Mouse (Mus musculus) heart, embryonic 10.5 days (tissue): ENCODE data around the gene Ncbp3. TPM values are rescaled to one million over a fixed set of nuclear protein-coding genes. Genes with fewer than 3 reads are reported as not detected.
"Not testable (repeated sequence)": the region's sequence is repeated elsewhere in the genome, so short reads cannot be mapped to it uniquely, and the experiment has no call there.

Experiments used
- DNase-seq: peaks from one replicate; pipeline ENCODE4 v3.0.0-alpha.2; 2017; ENCODE audit warnings: low spot score
- H3K27ac ChIP-seq: fragments of 300-500 bp; sonication (generic); 2 replicates; pipeline ENCODE4 v1.5.1; 2016; ENCODE audit warnings: mild to moderate bottlenecking
- H3K27me3 ChIP-seq: fragments of 300-500 bp; sonication (generic); 2 replicates; pipeline ENCODE4 v1.6.1; 2016; ENCODE audit warnings: mild to moderate bottlenecking; ENCODE audit not compliant: poor library complexity, insufficient read depth, severe bottlenecking
- H3K36me3 ChIP-seq: fragments of 300-500 bp; sonication (generic); 2 replicates; pipeline ENCODE4 v1.6.1; 2016; ENCODE audit warnings: mild to moderate bottlenecking, moderate library complexity
- H3K4me1 ChIP-seq: fragments of 300-500 bp; sonication (generic); 2 replicates; pipeline ENCODE4 v1.6.1; 2016; ENCODE audit warnings: mild to moderate bottlenecking
- H3K4me3 ChIP-seq: fragments of 300-500 bp; sonication (generic); 2 replicates; pipeline ENCODE4 v1.5.1; 2016; ENCODE audit warnings: mild to moderate bottlenecking, moderate library complexity
- H3K9me3 ChIP-seq: fragments of 300-500 bp; sonication (generic); 2 replicates; pipeline ENCODE4 v1.6.1; 2016; ENCODE audit warnings: mild to moderate bottlenecking, moderate library complexity
- WGBS: fragments of 180-500 bp; shearing (Covaris S2); methylation state at CpG from one replicate; pipeline ENCODE4 v1.1.7; 2016; 5-methylcytosine and 5-hydroxymethylcytosine counted together
- polyA plus RNA-seq: library from polyadenylated mRNA; unstranded; fragments of >200 nt; fragmentation: Nextera tagmentation; extraction: Ambion mirVana; gene quantifications from 2 replicates; pipeline ENCODE4 v1.2.1, GENCODE M21; 2016

Gene Ncbp3
- polyA plus RNA-seq, 1 experiment from 2014 or later, result 11.6 TPM

GRCm38 (mm10) chr11:73099976-73100750 lies 52.6 kb downstream of the Ncbp3 start:
- WGBS, result 72% methylated on average over 14 of the region's 14 CpGs
- Histone ChIP-seq H3K9me3 (no peaks in the 10 kb centered on the region), H3K27me3 (no peaks in the 10 kb centered on the region), H3K4me1 (no peaks in the 10 kb centered on the region), H3K36me3 (no peaks in the 10 kb centered on the region), H3K27ac (no peak overlapping the region), H3K4me3 (no peak overlapping the region)
- DNase-seq, result no peak

GRCm38 (mm10) chr11:73101308-73101707 lies 53.7 kb downstream of the Ncbp3 start:
- WGBS, result 44% methylated on average over 4 of the region's 4 CpGs
- Histone ChIP-seq H3K27ac (no peak overlapping the region), H3K4me3 (no peak overlapping the region), H3K9me3 (no peaks in the 10 kb centered on the region), H3K4me1 (no peaks in the 10 kb centered on the region), H3K27me3 (no peaks in the 10 kb centered on the region), H3K36me3 (no peaks in the 10 kb centered on the region)
- no peak for DNase-seq

- no peak overlapping the region for H3K4me3 ChIP-seq
- H3K27me3 ChIP-seq, result no peaks in the 10 kb centered on the region
- H3K36me3 ChIP-seq, result no peaks in the 10 kb centered on the region
- H3K4me1 ChIP-seq, result peaks cover 20% of the 10 kb centered on the region
- 70% methylated on average over 3 of the region's 3 CpGs for WGBS
- no peak overlapping the region for H3K27ac ChIP-seq
- no peaks in the 10 kb centered on the region for H3K9me3 ChIP-seq
- DNase-seq, result no peak
These were observed 57.7 kb downstream of the Ncbp3 start for GRCm38 (mm10) chr11:73105246-73105645.

GRCm38 (mm10) chr11:73107358-73107757 lies 59.8 kb downstream of the Ncbp3 start:
- not testable (repeated sequence) for H3K27ac ChIP-seq, DNase-seq, H3K9me3 ChIP-seq, H3K36me3 ChIP-seq, H3K4me3 ChIP-seq, H3K27me3 ChIP-seq
- 40% methylated on average over 3 of the region's 3 CpGs for WGBS
- H3K4me1 ChIP-seq, result peaks cover 23% of the 10 kb centered on the region

- H3K36me3 ChIP-seq, result no peaks in the 10 kb centered on the region
- H3K27ac ChIP-seq, result peak overlapping the region; percentile 13; the same call in 1 of the 2 replicates
- H3K4me1 ChIP-seq, result peaks cover 23% of the 10 kb centered on the region
- no peak for DNase-seq
- no peaks in the 10 kb centered on the region for H3K27me3 ChIP-seq
- WGBS, result 62% methylated on average over 5 of the region's 5 CpGs
- no peak overlapping the region for H3K4me3 ChIP-seq
- H3K9me3 ChIP-seq, result no peaks in the 10 kb centered on the region
These were observed 60.8 kb downstream of the Ncbp3 start for GRCm38 (mm10) chr11:73108195-73108897.

- DNase-seq, result no peak
- Histone ChIP-seq H3K9me3 (no peaks in the 10 kb centered on the region), H3K27ac (peak overlapping the region; percentile 17; the same call in 1 of the 2 replicates), H3K4me3 (no peak overlapping the region), H3K4me1 (peaks cover 23% of the 10 kb centered on the region), H3K27me3 (no peaks in the 10 kb centered on the region), H3K36me3 (no peaks in the 10 kb centered on the region)
- 67% methylated on average over 14 of the region's 14 CpGs for WGBS
These were observed 61.5 kb downstream of the Ncbp3 start for GRCm38 (mm10) chr11:73108898-73109625.

GRCm38 (mm10) chr11:73109941-73110340 lies 62.4 kb downstream of the Ncbp3 start:
- H3K9me3 ChIP-seq, result no peaks in the 10 kb centered on the region
- WGBS, result 70% methylated on average over 3 of the region's 3 CpGs
- no peaks in the 10 kb centered on the region for H3K36me3 ChIP-seq
- H3K4me1 ChIP-seq, result peaks cover 23% of the 10 kb centered on the region
- no peaks in the 10 kb centered on the region for H3K27me3 ChIP-seq
- DNase-seq, result no peak
- no peak overlapping the region for H3K4me3 ChIP-seq
- H3K27ac ChIP-seq, result peak overlapping the region; percentile 67; the same call in 1 of the 2 replicates

GRCm38 (mm10) chr11:73111414-73111813 lies 63.8 kb downstream of the Ncbp3 start:
- Histone ChIP-seq H3K27me3 (no peaks in the 10 kb centered on the region), H3K4me3 (no peak overlapping the region), H3K36me3 (no peaks in the 10 kb centered on the region), H3K27ac (no peak overlapping the region), H3K9me3 (no peaks in the 10 kb centered on the region), H3K4me1 (peaks cover 23% of the 10 kb centered on the region)
- 75% methylated on average over 6 of the region's 6 CpGs for WGBS
- DNase-seq, result no peak

- H3K4me1 ChIP-seq, result peaks cover 4% of the 10 kb centered on the region; the same call in 1 of the 2 replicates
- WGBS, result 90% methylated on average over 6 of the region's 6 CpGs
- no peaks in the 10 kb centered on the region for H3K27me3 ChIP-seq
- H3K27ac ChIP-seq, result no peak overlapping the region
- peaks cover 9% of the 10 kb centered on the region; the same call in 1 of the 2 replicates for H3K36me3 ChIP-seq
- no peak overlapping the region for H3K4me3 ChIP-seq
- no peak for DNase-seq
- H3K9me3 ChIP-seq, result no peaks in the 10 kb centered on the region
These were observed 78.9 kb downstream of the Ncbp3 start for GRCm38 (mm10) chr11:73126495-73126894.

- H3K27me3 ChIP-seq, result no peaks in the 10 kb centered on the region
- peaks cover 21% of the 10 kb centered on the region for H3K4me1 ChIP-seq
- no peak for DNase-seq
- WGBS, result 77% methylated on average over 7 of the region's 7 CpGs
- peaks cover 29% of the 10 kb centered on the region for H3K36me3 ChIP-seq
- no peaks in the 10 kb centered on the region for H3K9me3 ChIP-seq
- H3K4me3 ChIP-seq, result no peak overlapping the region
- no peak overlapping the region for H3K27ac ChIP-seq
These were observed 83.4 kb downstream of the Ncbp3 start for GRCm38 (mm10) chr11:73131020-73131419.

GRCm38 (mm10) chr11:73132999-73133398 lies 85.4 kb downstream of the Ncbp3 start:
- Histone ChIP-seq H3K4me1 (peaks cover 38% of the 10 kb centered on the region), H3K27me3 (no peaks in the 10 kb centered on the region), H3K4me3 (no peak overlapping the region), H3K27ac (no peak overlapping the region), H3K36me3 (peaks cover 32% of the 10 kb centered on the region), H3K9me3 (no peaks in the 10 kb centered on the region)
- whole genome bisulfite sequencing, result 93% methylated on average over 6 of the region's 6 CpGs
- no peak for DNase-seq

GRCm38 (mm10) chr11:73134222-73134621 lies 86.6 kb downstream of the Ncbp3 start:
- H3K36me3 ChIP-seq, result peaks cover 32% of the 10 kb centered on the region
- no peak overlapping the region for H3K27ac ChIP-seq
- H3K9me3 ChIP-seq, result no peaks in the 10 kb centered on the region
- 89% methylated on average over 5 of the region's 5 CpGs for WGBS
- H3K4me1 ChIP-seq, result peaks cover 38% of the 10 kb centered on the region
- H3K27me3 ChIP-seq, result no peaks in the 10 kb centered on the region
- no peak overlapping the region for H3K4me3 ChIP-seq
- no peak for DNase-seq

- Histone ChIP-seq H3K27ac (no peak overlapping the region), H3K9me3 (no peaks in the 10 kb centered on the region), H3K4me3 (peak overlapping the region; percentile 83), H3K36me3 (peaks cover 28% of the 10 kb centered on the region), H3K4me1 (peaks cover 33% of the 10 kb centered on the region), H3K27me3 (no peaks in the 10 kb centered on the region)
- DNase-seq, result no peak
- WGBS, result 79% methylated on average over 6 of the region's 6 CpGs
These were observed 89.0 kb downstream of the Ncbp3 start for GRCm38 (mm10) chr11:73136587-73136986.
